Mouse (Mus musculus): ENCODE measurements at regions not wholly inside any gene's neighbourhood (a gene's known extent, or its start where the extent isn't known, plus 50 kb on each side); places are given as distances from the start of the nearest gene placed in this dataset.

GRCm38 (mm10) chr13:69182478-69182877 lies 183.1 kb upstream of the Adcy2 start:
- no peak for DNase-seq

GRCm38 (mm10) chr13:69190661-69191060 lies 191.3 kb upstream of the Adcy2 start:
- DNase-seq = no peak

- no peak for DNase-seq
Measured at GRCm38 (mm10) chr13:69196464-69196871, 197.1 kb upstream of the Adcy2 start.

GRCm38 (mm10) chr13:69207741-69208568 lies 208.6 kb upstream of the Adcy2 start:
- DNase-seq = no peak

- no peak for DNase-seq
Measured at GRCm38 (mm10) chr13:69208569-69208881, 209.2 kb upstream of the Adcy2 start.

GRCm38 (mm10) chr13:69216579-69216978 lies 217.2 kb upstream of the Adcy2 start:
- no peak for DNase-seq

GRCm38 (mm10) chr13:69220425-69220824 lies 221.1 kb upstream of the Adcy2 start:
- DNase-seq = no peak

- no peak for DNase-seq
Measured at GRCm38 (mm10) chr13:69226538-69226937, 227.2 kb upstream of the Adcy2 start.

GRCm38 (mm10) chr13:69230361-69230943 lies 231.1 kb upstream of the Adcy2 start:
- no peak for DNase-seq

- DNase-seq = no peak
Measured at GRCm38 (mm10) chr13:69236386-69236785, 237.0 kb upstream of the Adcy2 start.

- no peak for DNase-seq
Measured at GRCm38 (mm10) chr13:69237918-69238317, 238.6 kb upstream of the Adcy2 start.

GRCm38 (mm10) chr13:69239261-69239915 lies 240.0 kb upstream of the Adcy2 start:
- no peak for DNase-seq

GRCm38 (mm10) chr13:69242544-69243296 lies 243.4 kb upstream of the Adcy2 start:
- no peak for DNase-seq

GRCm38 (mm10) chr13:69250334-69251129 lies 251.2 kb upstream of the Adcy2 start:
- DNase-seq = no peak

- no peak for DNase-seq
Measured at GRCm38 (mm10) chr13:69251130-69251561, 251.8 kb upstream of the Adcy2 start.

GRCm38 (mm10) chr13:69252335-69252734 lies 253.0 kb upstream of the Adcy2 start:
- peak in 1 of 2 experiments; percentile 2 for DNase-seq

- no peak for DNase-seq
Measured at GRCm38 (mm10) chr13:69260485-69260884, 261.1 kb upstream of the Adcy2 start.

- DNase-seq = no peak
Measured at GRCm38 (mm10) chr13:69260972-69261371, 261.6 kb upstream of the Adcy2 start.

GRCm38 (mm10) chr13:69263722-69264121 lies 264.4 kb upstream of the Adcy2 start:
- DNase-seq = peak in 1 of 2 experiments; percentile 3

GRCm38 (mm10) chr13:69266071-69266470 lies 266.7 kb upstream of the Adcy2 start:
- DNase-seq = no peak

- no peak for DNase-seq
Measured at GRCm38 (mm10) chr13:69272506-69272905, 261.0 kb upstream of the Nsun2 start.

GRCm38 (mm10) chr13:69279647-69280046 lies 253.9 kb upstream of the Nsun2 start:
- DNase-seq = no peak

Data from adrenal gland, postnatal 36 days (tissue).